Mouse (Mus musculus): Measurements from ENCODE around the gene Gprc5b. TPM values are rescaled to one million over a fixed set of nuclear protein-coding genes. Genes with fewer than 3 reads are reported as not detected.

Gprc5b gene
- total and polyA plus RNA-seq, 3 experiments = 0.04 to 0.06 TPM; not detected in 1

DNA sequence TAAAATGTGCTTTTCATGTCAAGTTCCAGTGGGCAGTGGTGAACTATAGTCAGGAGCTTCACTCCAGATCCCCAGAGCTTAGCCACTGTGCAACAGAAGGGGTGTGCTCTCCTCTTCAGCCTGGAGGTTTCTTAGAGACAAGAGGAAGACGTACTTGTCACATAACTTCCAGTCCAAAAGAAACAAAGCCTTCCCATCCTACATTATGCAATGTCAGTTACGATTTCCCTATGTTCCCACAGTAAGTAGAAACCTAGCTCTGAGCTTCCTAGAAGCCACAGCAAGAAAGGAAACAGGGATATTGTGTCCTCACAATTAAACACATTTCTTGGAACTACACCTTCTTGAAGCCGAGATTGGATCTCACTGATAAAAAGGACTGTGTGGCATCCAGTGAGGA, 47.8 kb downstream of the Gprc5b start:
- H3K36me3 ChIP-seq (replicated peaks in 1 of 2; ENCODE audit: control insufficient read depth in 1 of 2, insufficient read depth in 1 of 2, low read length in 1 of 2) = no peaks in the 10 kb centered on the region
- no peak for DNase-seq (ENCODE audit: extremely low read depth)
- H3K9ac ChIP-seq (ENCODE audit: insufficient read depth, low read depth) = no peak overlapping the region
- in situ Hi-C loops (cut with MboI; ENCODE audit: low pct_ligation_motif_present, low pct_unique_long_range_greater_than_20kb, low sequenced_read_pairs) (no loop called here), dilution Hi-C loops (cut with MboI; ENCODE audit: extremely low pct_ligation_motif_present, extremely low pct_unique_long_range_greater_than_20kb, low sequenced_read_pairs) (no loop called here)
- H3K79me2 ChIP-seq (replicated peaks; ENCODE audit: control insufficient read depth, extremely low read depth, insufficient read depth, poor library complexity, severe bottlenecking) = no peaks in the 10 kb centered on the region
- peaks cover 0 to 6% of the 10 kb centered on the region in 2 experiments; a peak in 2 of 4 replicates for H3K4me1 ChIP-seq (ENCODE audit: control insufficient read depth in 1 of 2, insufficient read depth in 2 of 2)
- no peaks in the 10 kb centered on the region for H3K27me3 ChIP-seq (replicated peaks)
- no peaks in the 10 kb centered on the region for H3K9me3 ChIP-seq (replicated peaks; ENCODE audit: low read length)
- no peak overlapping the region for H3K27ac ChIP-seq (ENCODE audit: insufficient read depth, low read depth)
- H3K4me3 ChIP-seq (replicated peaks in 1 of 3; ENCODE audit: low read depth in 2 of 3, low read length in 2 of 3, poor library complexity in 1 of 3) = no peak overlapping the region
- no peak overlapping the region for H3K4me2 ChIP-seq (ENCODE audit: insufficient read depth, low read depth, poor library complexity, severe bottlenecking)
- no peak for TF ChIP-seq CHD2 (IDR thresholded peaks at IDR 0.05; ENCODE audit: low read length)
- TF ChIP-seq TCF12 (IDR thresholded peaks at IDR 0.05; ENCODE audit: low read depth, low read length) = no peak
- TF ChIP-seq SIN3A (IDR thresholded peaks at IDR 0.05; ENCODE audit: low read length) = no peak
- no peak for TF ChIP-seq JUN (IDR thresholded peaks at IDR 0.05; ENCODE audit: insufficient read depth, low read depth, low read length)
- no peak for TF ChIP-seq POLR2A (IDR thresholded peaks at IDR 0.05; ENCODE audit: low read depth, low read length)
- no peak for TF ChIP-seq IRF4 (IDR thresholded peaks at IDR 0.05; ENCODE audit: low read depth, low read length)
- TF ChIP-seq ZKSCAN1 (IDR thresholded peaks at IDR 0.05; ENCODE audit: borderline replicate concordance, low read depth, low read length) = no peak
- TF ChIP-seq MEF2A (IDR thresholded peaks at IDR 0.05; ENCODE audit: borderline replicate concordance, low read depth, low read length) = no peak
- no peak for TF ChIP-seq USF1 (IDR thresholded peaks at IDR 0.05; ENCODE audit: low read depth, low read length)
- TF ChIP-seq GABPA (IDR thresholded peaks at IDR 0.05; ENCODE audit: insufficient replicate concordance, low read depth, low read length) = no peak
- no peak for TF ChIP-seq USF2 (conservative IDR thresholded peaks at IDR 0.05; ENCODE audit: low read depth, low read length)
- TF ChIP-seq POLR2AphosphoS2 (IDR thresholded peaks at IDR 0.05; ENCODE audit: low read depth, low read length) = no peak
- no peak for TF ChIP-seq NELFE (IDR thresholded peaks at IDR 0.05; ENCODE audit: low read depth, low read length)
- TF ChIP-seq BHLHE40 (IDR thresholded peaks at IDR 0.05; ENCODE audit: low read depth, low read length) = no peak
- no peak for TF ChIP-seq TBP (conservative IDR thresholded peaks at IDR 0.05; ENCODE audit: low read depth, low read length)
- no peak for TF ChIP-seq CTCF (conservative IDR thresholded peaks at IDR 0.05 in 1 of 2, IDR thresholded peaks at IDR 0.05 in 1 of 2; ENCODE audit: low read depth in 2 of 2, low read length in 2 of 2)
- TF ChIP-seq JUND (conservative IDR thresholded peaks at IDR 0.05; ENCODE audit: low read depth, low read length) = no peak
- TF ChIP-seq ZC3H11A (IDR thresholded peaks at IDR 0.05; ENCODE audit: low read depth, low read length) = no peak
- TF ChIP-seq MAFK (IDR thresholded peaks at IDR 0.05; ENCODE audit: insufficient replicate concordance, low read length) = no peak

DNA sequence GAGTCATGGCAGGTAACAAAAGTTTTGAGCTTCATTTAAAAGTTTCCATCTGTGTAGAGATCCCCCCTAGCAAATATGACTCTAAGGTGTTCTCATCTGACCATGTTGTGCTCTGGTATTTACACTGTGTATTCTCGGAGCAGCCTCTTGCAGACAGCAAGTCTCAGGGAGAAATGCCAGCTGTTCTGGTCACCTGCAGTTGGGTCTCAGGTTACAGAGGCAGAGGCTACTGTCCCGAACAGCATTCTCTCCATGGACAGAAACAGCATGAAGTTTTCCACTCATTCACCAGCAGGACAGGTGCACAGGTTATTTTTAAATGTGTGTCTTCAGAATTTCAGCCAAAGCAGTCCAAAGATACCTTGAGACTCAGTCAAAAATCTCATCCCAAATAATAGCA, 50.1 kb downstream of the Gprc5b start:
- dilution Hi-C loops (cut with MboI; ENCODE audit: extremely low pct_ligation_motif_present, extremely low pct_unique_long_range_greater_than_20kb, low sequenced_read_pairs) = no loop called here
- Histone ChIP-seq H3K4me2 (ENCODE audit: insufficient read depth, low read depth, poor library complexity, severe bottlenecking) (no peak overlapping the region), H3K79me2 (replicated peaks; ENCODE audit: control insufficient read depth, extremely low read depth, insufficient read depth, poor library complexity, severe bottlenecking) (no peaks in the 10 kb centered on the region), H3K27me3 (replicated peaks) (no peaks in the 10 kb centered on the region), H3K9ac (ENCODE audit: insufficient read depth, low read depth) (no peak overlapping the region), H3K9me3 (replicated peaks; ENCODE audit: low read length) (no peaks in the 10 kb centered on the region), H3K4me1 (ENCODE audit: control insufficient read depth in 1 of 2, insufficient read depth in 2 of 2) (peaks cover 0 to 6% of the 10 kb centered on the region in 2 experiments; a peak in 2 of 4 replicates), H3K27ac (ENCODE audit: insufficient read depth, low read depth) (no peak overlapping the region), H3K4me3 (replicated peaks in 1 of 3; ENCODE audit: low read depth in 2 of 3, low read length in 2 of 3, poor library complexity in 1 of 3) (no peak overlapping the region), H3K36me3 (replicated peaks in 1 of 2; ENCODE audit: control insufficient read depth in 1 of 2, insufficient read depth in 1 of 2, low read length in 1 of 2) (no peaks in the 10 kb centered on the region)
- TF ChIP-seq TCF12 (IDR thresholded peaks at IDR 0.05; ENCODE audit: low read depth, low read length) (no peak), ZMIZ1 (IDR thresholded peaks at IDR 0.05; ENCODE audit: low read depth, low read length) (no peak), MYC (IDR thresholded peaks at IDR 0.05; ENCODE audit: low read depth, low read length) (no peak), MEF2A (IDR thresholded peaks at IDR 0.05; ENCODE audit: borderline replicate concordance, low read depth, low read length) (no peak), USF1 (IDR thresholded peaks at IDR 0.05; ENCODE audit: low read depth, low read length) (no peak), NRF1 (IDR thresholded peaks at IDR 0.05; ENCODE audit: low read depth, low read length) (no peak), UBTF (IDR thresholded peaks at IDR 0.05; ENCODE audit: low read depth, low read length) (no peak), ZNF384 (IDR thresholded peaks at IDR 0.05; ENCODE audit: low read depth, low read length) (no peak), MXI1 (IDR thresholded peaks at IDR 0.05; ENCODE audit: low read depth, low read length) (no peak), BHLHE40 (IDR thresholded peaks at IDR 0.05; ENCODE audit: low read depth, low read length) (no peak), PAX5 (IDR thresholded peaks at IDR 0.05; ENCODE audit: low read length) (no peak), MAZ (IDR thresholded peaks at IDR 0.05; ENCODE audit: low read depth, low read length) (no peak), ZC3H11A (IDR thresholded peaks at IDR 0.05; ENCODE audit: low read depth, low read length) (no peak), E2F4 (IDR thresholded peaks at IDR 0.05; ENCODE audit: insufficient replicate concordance, low read depth, low read length) (no peak), MAFK (IDR thresholded peaks at IDR 0.05; ENCODE audit: insufficient replicate concordance, low read length) (no peak), CTCF (conservative IDR thresholded peaks at IDR 0.05 in 1 of 2, IDR thresholded peaks at IDR 0.05 in 1 of 2; ENCODE audit: low read depth in 2 of 2, low read length in 2 of 2) (no peak), RCOR1 (conservative IDR thresholded peaks at IDR 0.05; ENCODE audit: low read depth, low read length) (no peak), GABPA (IDR thresholded peaks at IDR 0.05; ENCODE audit: insufficient replicate concordance, low read depth, low read length) (no peak), NELFE (IDR thresholded peaks at IDR 0.05; ENCODE audit: low read depth, low read length) (no peak)
- in situ Hi-C loops (cut with MboI; ENCODE audit: low pct_ligation_motif_present, low pct_unique_long_range_greater_than_20kb, low sequenced_read_pairs) = no loop called here
- no peak for DNase-seq (ENCODE audit: extremely low read depth)
